Mouse (Mus musculus) hindbrain, embryonic 16.5 days (tissue): ENCODE measurements around the gene Hlx. TPM values are rescaled to one million over a fixed set of nuclear protein-coding genes. Genes with fewer than 3 reads are reported as not detected.

Experiments
- ATAC-seq: fragments of 200-750 bp; cut with Nextera tagmentation; 2 replicates; pipeline ENCODE4 v1.8.0; 2017; ENCODE audit warnings: moderate TSS enrichment, moderate library complexity
- H3K27ac ChIP-seq: fragments of 300-500 bp; sonication (generic); 2 replicates; pipeline ENCODE4 v1.5.1; 2014; ENCODE audit warnings: low read depth, mild to moderate bottlenecking, control low read depth, low read length, moderate library complexity
- H3K27me3 ChIP-seq: fragments of 300-500 bp; sonication (generic); replicated peaks from 2 replicates; pipeline ENCODE4 v1.6.1; 2014; ENCODE audit warnings: low read length; ENCODE audit not compliant: control insufficient read depth, insufficient read depth
- H3K36me3 ChIP-seq: fragments of 300-500 bp; sonication (generic); 2 replicates; pipeline ENCODE4 v1.6.1; 2014; ENCODE audit warnings: mild to moderate bottlenecking, low read length, moderate library complexity, mixed read lengths; ENCODE audit not compliant: control insufficient read depth, insufficient read depth
- H3K4me1 ChIP-seq: fragments of 300-500 bp; sonication (generic); 2 replicates; pipeline ENCODE4 v1.6.1; 2014; ENCODE audit warnings: low read depth, low read length; ENCODE audit not compliant: control insufficient read depth, insufficient read depth
- H3K4me2 ChIP-seq: fragments of 300-500 bp; sonication (generic); 2 replicates; pipeline ENCODE4 v1.6.1; 2014; ENCODE audit warnings: mild to moderate bottlenecking, low read length, control low read depth, moderate library complexity
- H3K4me3 ChIP-seq: fragments of 300-500 bp; sonication (generic); 2 replicates; pipeline ENCODE4 v1.5.1; 2014; ENCODE audit warnings: mild to moderate bottlenecking, low read length, control low read depth, moderate library complexity
- H3K9ac ChIP-seq: fragments of 300-500 bp; sonication (generic); 2 replicates; pipeline ENCODE4 v1.6.1; 2014; ENCODE audit warnings: low read depth, mild to moderate bottlenecking, control low read depth, low read length, moderate library complexity
- H3K9me3 ChIP-seq: fragments of 300-500 bp; sonication (generic); 2 replicates; pipeline ENCODE4 v1.6.1; 2014; ENCODE audit warnings: mild to moderate bottlenecking, low read length, moderate library complexity; ENCODE audit not compliant: control insufficient read depth
- WGBS: fragments of 180-500 bp; shearing (Covaris S2); extraction: QIAGEN DNeasy Blood & Tissue Kit; methylation state at CpG from one replicate; pipeline ENCODE4 v1.1.7; 2014; 5-methylcytosine and 5-hydroxymethylcytosine counted together
- polyA plus RNA-seq: library from polyadenylated mRNA; unstranded; fragments of >200 nt; fragmentation: Nextera tagmentation; extraction: Ambion mirVana; gene quantifications from 2 replicates; pipeline ENCODE4 v1.2.1, GENCODE M21; 2015

Hlx gene
- polyA plus RNA-seq, 1 experiment from 2014 or later = 2.3 TPM

GRCm38 (mm10) chr1:184718261-184719120, 13.9 kb downstream of the Hlx start:
- ATAC-seq = no peak
- Histone ChIP-seq H3K36me3 (no peaks in the 10 kb centered on the region), H3K4me2 (no peak overlapping the region), H3K9me3 (no peaks in the 10 kb centered on the region), H3K4me3 (no peak overlapping the region), H3K4me1 (no peaks in the 10 kb centered on the region; the same call in 1 of the 2 replicates), H3K9ac (no peak overlapping the region), H3K27ac (no peak overlapping the region), H3K27me3 (peaks cover 81% of the 10 kb centered on the region)
- WGBS = 1% methylated on average over 41 of the region's 41 CpGs

GRCm38 (mm10) chr1:184717691-184718200, 14.7 kb downstream of the Hlx start:
- 3% methylated on average over 12 of the region's 12 CpGs for WGBS
- no peak overlapping the region for H3K9ac ChIP-seq
- no peak for ATAC-seq
- no peaks in the 10 kb centered on the region for H3K9me3 ChIP-seq
- no peaks in the 10 kb centered on the region for H3K36me3 ChIP-seq
- H3K27ac ChIP-seq = no peak overlapping the region
- no peak overlapping the region for H3K4me2 ChIP-seq
- H3K4me3 ChIP-seq = no peak overlapping the region
- H3K27me3 ChIP-seq = peaks cover 74% of the 10 kb centered on the region
- H3K4me1 ChIP-seq = no peaks in the 10 kb centered on the region; the same call in 1 of the 2 replicates

- ATAC-seq = no peak
- WGBS = 3% methylated on average over 18 of the region's 18 CpGs
- H3K9me3 ChIP-seq = no peaks in the 10 kb centered on the region
- peaks cover 67% of the 10 kb centered on the region for H3K27me3 ChIP-seq
- H3K4me2 ChIP-seq = no peak overlapping the region
- no peaks in the 10 kb centered on the region for H3K36me3 ChIP-seq
- H3K4me3 ChIP-seq = no peak overlapping the region
- H3K27ac ChIP-seq = no peak overlapping the region
- H3K9ac ChIP-seq = no peak overlapping the region
- no peaks in the 10 kb centered on the region; the same call in 1 of the 2 replicates for H3K4me1 ChIP-seq
These were observed 15.3 kb downstream of the Hlx start for GRCm38 (mm10) chr1:184717016-184717568.

- H3K9me3 ChIP-seq = 0 out of 2 replicates have a peak, but pooled peaks cover 2% of the 10 kb centered on the region
- no peak overlapping the region for H3K4me2 ChIP-seq
- no peaks in the 10 kb centered on the region for H3K36me3 ChIP-seq
- no peak for ATAC-seq
- no peak overlapping the region for H3K4me3 ChIP-seq
- WGBS = 0% methylated on average over 6 of the region's 6 CpGs
- no peak overlapping the region for H3K9ac ChIP-seq
- no peaks in the 10 kb centered on the region; the same call in 1 of the 2 replicates for H3K4me1 ChIP-seq
- H3K27me3 ChIP-seq = peaks cover 58% of the 10 kb centered on the region
- no peak overlapping the region for H3K27ac ChIP-seq
These were observed 16.3 kb downstream of the Hlx start for GRCm38 (mm10) chr1:184716117-184716516.

GRCm38 (mm10) chr1:184715693-184716092, 16.7 kb downstream of the Hlx start:
- no peak overlapping the region for H3K4me3 ChIP-seq
- 0 out of 2 replicates have a peak, but pooled peaks cover 2% of the 10 kb centered on the region for H3K9me3 ChIP-seq
- no peak overlapping the region for H3K27ac ChIP-seq
- no peak overlapping the region for H3K4me2 ChIP-seq
- peaks cover 55% of the 10 kb centered on the region for H3K27me3 ChIP-seq
- no peaks in the 10 kb centered on the region; the same call in 1 of the 2 replicates for H3K4me1 ChIP-seq
- no peak for ATAC-seq
- no peaks in the 10 kb centered on the region for H3K36me3 ChIP-seq
- H3K9ac ChIP-seq = no peak overlapping the region
- WGBS = 28% methylated on average over 6 of the region's 6 CpGs

- WGBS = 21% methylated on average over 3 of the region's 3 CpGs
- ATAC-seq = no peak
- Histone ChIP-seq H3K9ac (no peak overlapping the region), H3K27ac (no peak overlapping the region), H3K4me1 (no peaks in the 10 kb centered on the region; the same call in 1 of the 2 replicates), H3K36me3 (no peaks in the 10 kb centered on the region), H3K4me3 (no peak overlapping the region), H3K4me2 (no peak overlapping the region), H3K27me3 (peaks cover 45% of the 10 kb centered on the region), H3K9me3 (0 out of 2 replicates have a peak, but pooled peaks cover 2% of the 10 kb centered on the region)
These were observed 17.9 kb downstream of the Hlx start for GRCm38 (mm10) chr1:184714515-184714914.

GRCm38 (mm10) chr1:184713716-184714115, 18.7 kb downstream of the Hlx start:
- Histone ChIP-seq H3K27ac (no peak overlapping the region), H3K9ac (no peak overlapping the region), H3K27me3 (peaks cover 41% of the 10 kb centered on the region), H3K4me1 (no peaks in the 10 kb centered on the region; the same call in 1 of the 2 replicates), H3K4me2 (no peak overlapping the region), H3K36me3 (no peaks in the 10 kb centered on the region), H3K9me3 (0 out of 2 replicates have a peak, but pooled peaks cover 2% of the 10 kb centered on the region), H3K4me3 (no peak overlapping the region)
- 59% methylated on average over 5 of the region's 5 CpGs for WGBS
- no peak for ATAC-seq

- H3K9ac ChIP-seq = no peak overlapping the region
- H3K4me1 ChIP-seq = no peaks in the 10 kb centered on the region
- 85% methylated on average over 4 of the region's 4 CpGs for WGBS
- H3K4me2 ChIP-seq = no peak overlapping the region
- H3K36me3 ChIP-seq = no peaks in the 10 kb centered on the region
- no peaks in the 10 kb centered on the region for H3K27me3 ChIP-seq
- 0 out of 2 replicates have a peak, but pooled peaks cover 2% of the 10 kb centered on the region for H3K9me3 ChIP-seq
- ATAC-seq = no peak; the same call in 1 of the 2 replicates
- H3K27ac ChIP-seq = no peak overlapping the region
- H3K4me3 ChIP-seq = no peak overlapping the region
These were observed 24.7 kb downstream of the Hlx start for GRCm38 (mm10) chr1:184707532-184708248.
